Mouse (Mus musculus) monocyte, adult 5-6 weeks (primary cell): ENCODE data around the gene Gstk1. TPM values are rescaled to one million over a fixed set of nuclear protein-coding genes. Genes with fewer than 3 reads are reported as not detected.

Source experiments
- ATAC-seq: fragments of 153-309, 156-312 bp; replicated peaks from 2 replicates; pipeline ENCODE4 v1.8.0; 2017; ENCODE audit warnings: mild to moderate bottlenecking; ENCODE audit not compliant: low TSS enrichment, insufficient number of reproducible peaks, severe bottlenecking, poor library complexity, low FRiP score
- total RNA-seq: library from RNA; stranded (forward); fragments of 200-1000, 200-491, 200-594 nt; gene quantifications from 3 replicates; pipeline ENCODE4 v1.2.3, GENCODE M21; 2017

Gene Gstk1
- total RNA-seq: 5.0 to 6.2 TPM (median 6.1 TPM) in 3 replicates

DNA sequence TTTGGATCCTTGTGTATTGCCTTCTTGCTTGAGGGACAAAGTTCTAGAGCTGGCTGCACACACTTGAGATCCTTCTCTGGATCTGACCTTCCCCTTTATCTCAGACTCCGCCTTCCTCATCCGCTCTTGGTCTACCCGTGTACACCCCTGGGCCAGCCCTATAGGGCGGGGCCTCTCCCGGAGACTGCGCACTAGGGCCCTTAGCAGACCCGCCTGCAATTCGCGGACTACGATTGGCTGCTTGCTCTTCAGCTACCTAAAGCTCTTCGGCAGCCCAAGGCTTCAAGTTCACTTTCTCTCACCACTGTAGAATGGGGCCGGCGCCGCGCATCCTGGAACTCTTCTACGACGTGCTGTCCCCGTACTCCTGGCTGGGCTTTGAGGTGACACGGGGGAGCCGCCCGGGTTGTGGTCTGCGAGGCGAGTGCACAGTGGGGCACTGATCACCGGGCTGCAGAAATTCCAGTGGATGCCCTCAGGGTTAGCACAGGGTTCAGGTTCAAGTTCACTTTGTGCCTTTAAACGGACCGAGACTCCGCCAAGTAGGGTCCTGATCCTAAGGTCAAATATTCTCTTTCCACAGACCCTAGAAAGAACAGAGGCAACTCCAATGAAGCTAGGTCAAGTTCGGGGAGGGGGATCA, at the start of gene Gstk1:
Gene Gstk1, plus strand, starts transcription at position 225 of the 643 bp plus-strand sequence.
- ATAC-seq: peak; percentile 98

DNA sequence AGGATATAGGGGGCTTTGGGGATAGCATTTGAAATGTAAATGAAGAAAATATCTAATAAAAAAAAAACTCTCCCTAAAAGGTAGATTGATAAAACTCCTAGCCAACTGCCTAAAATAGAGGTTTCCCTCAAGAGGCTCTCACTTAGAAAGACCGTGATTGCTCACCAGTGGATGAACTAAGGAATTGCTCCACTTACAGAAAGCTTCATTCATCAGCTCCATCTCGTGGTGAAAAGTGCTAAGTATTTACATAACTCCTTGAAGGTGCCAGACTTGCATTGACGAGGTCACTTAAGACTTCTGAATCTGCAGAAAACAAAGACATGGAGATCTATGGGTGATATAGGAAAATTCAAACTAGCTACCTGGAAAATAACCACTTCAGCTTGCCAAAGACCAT, 48.0 kb upstream of the Gstk1 start:
- ATAC-seq: no peak

- ATAC-seq: no peak
These were observed 46.2 kb upstream of the Gstk1 start for GRCm38 (mm10) chr6:42199498-42199897.

GRCm38 (mm10) chr6:42215028-42215427, 30.7 kb upstream of the Gstk1 start, which contains the start of gene Tas2r144:
Tas2r144 (plus strand) TSS chr6:42215328.
- ATAC-seq: no peak

DNA sequence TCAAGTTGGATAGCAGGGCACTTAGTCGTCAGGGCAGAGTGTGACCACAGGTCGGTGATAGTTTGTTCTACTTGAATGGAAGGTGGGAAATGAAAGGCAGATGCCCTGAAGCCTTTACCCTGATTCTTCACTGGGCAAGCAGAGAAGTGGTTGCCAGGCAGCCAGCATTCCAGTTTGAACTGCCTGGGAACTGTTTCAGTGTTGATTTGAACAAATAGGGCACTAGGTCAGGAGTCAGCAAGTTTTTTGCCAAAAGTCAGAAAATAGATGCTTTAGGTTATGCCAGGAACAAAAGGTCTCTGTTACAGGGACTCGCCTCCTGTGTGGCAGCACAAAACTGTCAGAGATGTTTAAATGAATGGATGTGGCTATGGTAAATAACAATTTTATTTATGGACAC, 23.4 kb upstream of the Gstk1 start:
- no peak for ATAC-seq

DNA sequence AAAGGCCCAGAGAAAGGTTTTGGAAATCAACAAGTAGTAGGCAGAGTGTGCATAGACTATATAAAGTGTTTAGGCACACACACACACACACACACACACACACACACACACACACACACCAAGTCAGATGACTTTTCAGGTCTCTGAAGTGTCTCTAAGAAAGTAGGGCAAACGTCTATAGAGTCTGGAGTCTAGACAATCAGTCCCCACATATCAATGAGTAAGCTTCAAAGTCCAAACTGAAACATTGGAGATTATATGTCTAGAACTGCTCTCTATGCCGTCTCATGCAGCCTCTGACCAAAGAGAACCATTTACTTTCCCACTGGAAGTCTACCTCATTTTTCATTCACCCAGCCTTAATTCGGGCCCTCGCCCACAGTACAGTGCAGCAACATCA, 20.7 kb upstream of the Gstk1 start:
- ATAC-seq: no peak

- ATAC-seq: peak; percentile 69; the same call in 1 of the 2 replicates
These were observed 18.3 kb upstream of the Gstk1 start for GRCm38 (mm10) chr6:42227240-42228101.

DNA sequence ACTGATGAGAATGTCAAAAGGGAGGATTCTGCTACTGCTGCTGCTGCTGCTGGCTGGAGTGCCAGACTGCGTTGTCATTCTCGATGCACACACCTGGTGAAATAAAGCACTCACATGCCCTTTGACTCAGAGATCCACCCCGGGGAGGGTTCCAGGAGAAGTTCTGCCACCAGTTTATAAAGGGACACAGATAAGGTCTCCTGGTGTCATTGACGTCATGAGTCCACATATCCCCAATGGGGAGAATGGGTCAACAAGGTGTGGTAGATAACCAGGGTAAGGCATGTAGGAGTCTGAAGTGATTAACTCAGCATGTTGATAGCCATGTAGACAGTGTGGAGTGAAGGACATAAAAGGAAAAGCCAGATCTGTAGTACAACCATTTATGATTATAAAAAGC, 16.1 kb upstream of the Gstk1 start:
- no peak for ATAC-seq

DNA sequence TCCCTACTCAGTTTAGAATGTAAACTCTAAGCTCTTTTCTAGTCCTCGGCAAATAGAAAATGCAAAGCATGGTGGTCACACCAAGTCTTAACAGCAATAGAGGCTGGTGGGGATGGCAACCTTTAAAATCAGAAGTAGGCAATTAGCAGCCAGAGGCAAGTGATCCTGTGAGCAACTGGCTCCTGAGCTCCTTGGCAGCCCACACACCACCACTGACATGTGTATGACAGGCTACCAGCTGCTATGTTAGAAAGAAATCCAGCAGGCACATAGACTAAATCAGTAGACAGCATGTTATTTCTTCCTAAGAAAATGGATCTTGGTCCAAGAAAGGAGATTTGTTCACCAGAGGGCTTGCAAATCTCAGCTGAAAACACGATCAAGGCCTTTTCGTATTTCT, 14.5 kb upstream of the Gstk1 start:
- ATAC-seq: no peak

DNA sequence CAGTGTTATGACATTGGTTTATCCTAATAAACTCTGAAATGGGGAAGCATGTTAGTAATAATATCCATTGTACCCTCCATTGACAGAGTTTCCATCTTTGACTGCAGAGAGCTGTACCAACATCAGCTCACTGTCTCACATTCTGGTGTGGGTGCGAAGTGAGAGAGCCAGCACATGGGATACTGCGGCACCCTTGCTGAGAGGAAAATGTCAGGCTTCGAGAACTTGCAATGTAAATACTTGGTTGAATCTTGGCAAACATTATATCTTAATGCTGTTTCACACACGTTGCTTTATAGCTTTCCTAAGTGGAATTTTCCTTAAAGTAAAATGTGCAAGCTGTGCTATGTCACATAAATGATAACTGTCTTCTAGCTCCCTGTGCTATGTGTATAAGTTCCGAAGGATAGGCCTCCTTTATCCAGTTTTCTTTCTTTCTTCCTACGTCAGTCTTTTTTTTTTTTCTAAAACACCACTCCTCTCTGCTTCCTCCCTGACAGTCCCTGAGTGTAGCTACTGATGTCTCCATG, 8.4 kb upstream of the Gstk1 start:
- ATAC-seq: no peak

GRCm38 (mm10) chr6:42241311-42242045, 4.3 kb upstream of the Gstk1 start:
- no peak for ATAC-seq

DNA sequence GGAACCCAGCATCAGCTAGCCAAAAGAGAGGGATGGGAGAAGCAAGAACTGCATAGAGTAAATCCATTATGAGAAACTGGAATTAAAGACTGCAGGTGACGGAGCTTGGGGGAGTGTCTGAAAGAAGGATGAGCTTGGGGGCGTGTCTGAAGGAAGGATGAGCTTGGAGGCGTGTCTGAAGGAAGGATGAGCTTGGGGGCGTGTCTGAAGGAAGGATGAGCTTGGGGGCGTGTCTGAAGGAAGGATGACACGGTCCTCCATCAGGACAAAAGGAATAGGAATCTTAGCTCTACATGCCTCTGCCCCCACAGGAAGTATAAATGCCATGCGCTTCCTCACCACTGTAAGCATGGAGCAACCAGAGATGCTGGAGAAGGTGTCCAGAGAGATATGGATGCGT, 1.4 kb downstream of the Gstk1 start:
- ATAC-seq: no peak

DNA sequence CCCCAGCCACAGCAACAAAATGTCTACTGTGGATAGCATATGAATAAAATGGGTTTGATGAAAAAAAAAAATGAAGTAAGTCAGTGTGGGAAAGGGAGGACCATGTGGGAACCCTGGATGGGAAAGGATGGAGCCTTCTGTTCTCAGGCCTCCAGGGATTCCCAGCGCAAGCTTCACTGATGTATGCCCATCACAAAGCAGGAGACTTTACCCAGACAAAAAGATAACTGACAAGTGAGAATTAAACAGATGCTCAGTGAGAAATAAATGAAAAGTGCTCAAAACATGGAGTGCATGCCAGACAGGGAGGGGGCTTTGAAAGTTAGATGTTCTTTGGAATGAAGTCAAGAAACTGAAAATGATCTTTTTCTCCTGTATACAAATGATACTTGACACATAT, 2.2 kb downstream of the Gstk1 start:
- ATAC-seq: no peak

DNA sequence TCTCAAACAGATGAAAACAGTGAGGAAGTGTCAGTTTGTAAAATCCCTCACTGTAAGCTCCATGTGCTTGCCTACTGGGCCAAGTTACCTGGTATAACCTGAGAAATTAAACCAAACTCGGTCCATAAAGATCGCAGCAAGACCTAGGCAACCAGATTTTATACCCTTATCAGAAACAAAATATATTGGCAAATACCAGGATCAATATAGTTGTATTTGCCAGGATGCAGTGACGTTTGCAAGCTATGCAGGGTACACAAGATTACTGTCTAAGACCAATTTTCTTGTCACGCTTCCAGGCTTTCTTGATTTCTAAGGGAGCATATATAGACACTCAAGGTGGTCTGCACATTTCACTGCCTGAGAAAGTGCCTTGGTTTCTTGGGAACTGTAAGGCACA, 6.1 kb downstream of the Gstk1 start:
- ATAC-seq: no peak

DNA sequence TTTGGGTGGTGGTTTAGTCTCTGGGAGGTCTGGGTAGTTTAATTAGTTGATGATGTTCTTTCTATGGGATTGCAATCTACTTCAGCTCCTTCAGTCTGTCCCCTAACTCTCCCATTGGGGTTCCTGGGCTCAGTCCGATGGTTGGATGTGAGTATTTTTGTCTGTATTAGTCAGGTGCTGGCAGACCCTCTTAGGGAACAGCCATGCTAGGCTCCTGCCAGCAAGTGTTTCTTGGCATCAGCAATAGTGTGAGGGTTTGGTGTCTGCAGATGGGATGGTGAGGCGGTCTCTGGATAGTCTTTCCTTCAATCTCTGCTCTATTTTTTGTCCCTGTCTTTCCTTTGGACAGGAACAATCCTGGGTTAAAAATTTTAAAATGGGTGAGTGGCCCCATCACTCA, 7.4 kb downstream of the Gstk1 start:
- no peak for ATAC-seq

- ATAC-seq: peak; percentile 62; the same call in 1 of the 2 replicates
These were observed 11.6 kb downstream of the Gstk1 start for GRCm38 (mm10) chr6:42257303-42257863.

GRCm38 (mm10) chr6:42260430-42260829, 14.7 kb downstream of the Gstk1 start:
- no peak for ATAC-seq

GRCm38 (mm10) chr6:42261524-42262170, 15.9 kb downstream of the Gstk1 start, which contains the start of gene Tmem139:
Tmem139 (plus strand) TSS chr6:42261970.
- ATAC-seq: no peak
